Mouse (Mus musculus) thymus, postnatal 0 days (tissue): ENCODE data around the gene Megf6. TPM values are rescaled to one million over a fixed set of nuclear protein-coding genes. Genes with fewer than 3 reads are reported as not detected.

Experiments
- polyA plus RNA-seq: library from polyadenylated mRNA; unstranded; fragments of >200 nt; fragmentation: Nextera tagmentation; extraction: Ambion mirVana; gene quantifications from 2 replicates; pipeline ENCODE4 v1.2.1, GENCODE M21; 2015

Gene Megf6
- polyA plus RNA-seq, 1 experiment from 2014 or later: 14.8 TPM

Other genes starting within 250 kb of the Megf6 start
- 56.2 and 58.1 TPM in 2 replicates for gene A430005L14Rik, start 213.5 kb upstream of the Megf6 start, polyA plus RNA-seq
- 23.3 and 25.5 TPM in 2 replicates for gene Dffb, start 195.6 kb upstream of the Megf6 start, polyA plus RNA-seq
- 11.5 and 11.7 TPM in 2 replicates for gene Cep104, start 195.5 kb upstream of the Megf6 start, polyA plus RNA-seq
- 18.7 and 24.4 TPM in 2 replicates for gene Lrrc47, start 159.0 kb upstream of the Megf6 start, polyA plus RNA-seq
- gene Smim1, start 144.5 kb upstream of the Megf6 start, polyA plus RNA-seq: 8.8 and 11.7 TPM in 2 replicates
- 0.05 TPM in 1 of 2 replicates, not detected in the other for gene Ccdc27, start 128.1 kb upstream of the Megf6 start, polyA plus RNA-seq
- 0.55 and 0.76 TPM in 2 replicates for gene Trp73, start 30.5 kb upstream of the Megf6 start, polyA plus RNA-seq
- 37.0 and 38.8 TPM in 2 replicates for gene Wrap73, start 28.4 kb upstream of the Megf6 start, polyA plus RNA-seq
- gene Tprgl, start 10.1 kb upstream of the Megf6 start, polyA plus RNA-seq: 171 and 177 TPM in 2 replicates
- 18.2 and 19.5 TPM in 2 replicates for gene Arhgef16, start 130.9 kb downstream of the Megf6 start, polyA plus RNA-seq
- not detected in 2 replicates for gene B230104I21Rik, start 165.4 kb downstream of the Megf6 start, polyA plus RNA-seq